Mouse (Mus musculus): ENCODE data around the gene Atg7.

Atg7 gene

GRCm38 (mm10) chr6:114788663-114789062 lies 145.8 kb downstream of the Atg7 start:
- DNase-seq: no peak

- DNase-seq: no peak
These were observed 147.2 kb downstream of the Atg7 start for GRCm38 (mm10) chr6:114790084-114790483.

- no peak for DNase-seq
These were observed 148.0 kb downstream of the Atg7 start for GRCm38 (mm10) chr6:114790902-114791301.

GRCm38 (mm10) chr6:114791846-114792245 lies 148.9 kb downstream of the Atg7 start:
- DNase-seq: no peak

GRCm38 (mm10) chr6:114794706-114795105 lies 151.8 kb downstream of the Atg7 start:
- DNase-seq: no peak

GRCm38 (mm10) chr6:114795706-114796325 lies 152.9 kb downstream of the Atg7 start:
- DNase-seq: no peak

- no peak for DNase-seq
These were observed 155.0 kb downstream of the Atg7 start for GRCm38 (mm10) chr6:114797901-114798300.

- DNase-seq: no peak
These were observed 155.8 kb downstream of the Atg7 start for GRCm38 (mm10) chr6:114798715-114799114.

- DNase-seq: no peak
These were observed 157.5 kb downstream of the Atg7 start for GRCm38 (mm10) chr6:114800291-114800965.

- no peak for DNase-seq
These were observed 161.1 kb downstream of the Atg7 start for GRCm38 (mm10) chr6:114803915-114804535.

GRCm38 (mm10) chr6:114804866-114805265 lies 162.0 kb downstream of the Atg7 start:
- no peak for DNase-seq

GRCm38 (mm10) chr6:114805927-114806326 lies 163.0 kb downstream of the Atg7 start:
- DNase-seq: no peak

GRCm38 (mm10) chr6:114807474-114807873 lies 164.6 kb downstream of the Atg7 start:
- no peak for DNase-seq

GRCm38 (mm10) chr6:114808654-114809430 lies 165.9 kb downstream of the Atg7 start:
- DNase-seq: no peak

- no peak for DNase-seq
These were observed 166.5 kb downstream of the Atg7 start for GRCm38 (mm10) chr6:114809431-114809811.

- DNase-seq: peak; percentile 39 to 67
These were observed 169.4 kb downstream of the Atg7 start for GRCm38 (mm10) chr6:114812322-114812721.

GRCm38 (mm10) chr6:114812779-114813178 lies 169.9 kb downstream of the Atg7 start:
- DNase-seq: no peak

- DNase-seq: no peak
These were observed 171.4 kb downstream of the Atg7 start for GRCm38 (mm10) chr6:114814199-114814881.

GRCm38 (mm10) chr6:114814882-114815650 lies 172.2 kb downstream of the Atg7 start:
- DNase-seq: no peak

GRCm38 (mm10) chr6:114817948-114818347 lies 175.1 kb downstream of the Atg7 start:
- DNase-seq: peak in 1 of 2 experiments; percentile 38

GRCm38 (mm10) chr6:114818471-114818870 lies 175.6 kb downstream of the Atg7 start:
- DNase-seq: peak; percentile 36 to 52

GRCm38 (mm10) chr6:114819971-114820481 lies 177.1 kb downstream of the Atg7 start:
- peak; percentile 65 to 75 for DNase-seq
